Mouse (Mus musculus) urinary bladder, postnatal 36 days (tissue): Measurements from ENCODE around the gene Pde8b.

Experiments
- DNase-seq, 2 experiments: peaks; one replicate each; pipeline ENCODE4 v3.0.0; 2022; ENCODE audit warnings: low spot score in 2 of 2, mixed read lengths in 1 of 2

The Pde8b gene

DNA sequence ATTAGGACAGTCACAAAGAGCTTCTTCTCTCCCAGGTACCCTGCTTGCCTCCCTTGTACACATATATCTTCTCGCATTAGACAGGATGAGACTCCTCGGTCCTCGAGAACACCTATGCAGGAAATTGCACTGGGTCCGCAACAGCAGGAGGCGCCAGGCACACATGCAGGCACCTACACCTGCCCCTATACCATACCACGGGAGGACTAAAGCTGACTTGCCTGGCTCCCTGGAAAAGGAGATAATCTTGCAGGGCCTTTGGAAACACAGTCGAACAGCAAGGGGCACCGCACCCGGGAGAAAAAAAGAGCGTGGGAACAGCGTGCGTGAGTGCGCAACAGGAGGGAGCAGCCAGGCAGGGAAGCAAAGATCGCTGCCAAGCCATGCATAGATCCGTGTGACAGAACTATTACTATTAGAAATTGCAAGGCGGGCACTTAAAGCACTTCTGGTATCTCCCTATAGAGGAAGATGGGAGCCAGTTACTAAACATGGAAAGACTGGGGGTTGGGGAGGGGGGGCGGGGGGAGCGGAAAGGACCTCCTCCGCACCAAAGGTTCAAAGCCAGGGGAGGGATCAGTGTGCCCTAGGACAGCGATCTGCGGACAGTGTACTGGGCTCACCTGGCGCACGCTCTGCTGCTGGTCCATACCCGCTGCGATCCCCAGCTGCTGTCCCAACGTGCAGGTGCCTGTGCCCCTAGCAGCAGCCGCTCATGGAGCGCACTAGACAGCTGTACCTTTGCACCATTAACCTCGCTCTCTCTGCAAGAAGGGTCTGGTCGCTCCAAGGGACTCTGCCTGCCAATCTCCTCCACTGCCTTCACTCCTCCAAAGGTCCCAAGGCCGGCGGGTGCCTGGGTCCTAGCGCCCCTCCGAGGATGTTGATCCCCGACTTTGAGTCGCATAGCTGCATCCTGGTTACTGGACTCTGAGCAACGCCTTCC is at the start of gene Pde8b:
Gene Pde8b (minus strand): TSS at position 826 of the 946 bp plus-strand sequence.
- DNase-seq: peak; percentile 3 to 8

DNA sequence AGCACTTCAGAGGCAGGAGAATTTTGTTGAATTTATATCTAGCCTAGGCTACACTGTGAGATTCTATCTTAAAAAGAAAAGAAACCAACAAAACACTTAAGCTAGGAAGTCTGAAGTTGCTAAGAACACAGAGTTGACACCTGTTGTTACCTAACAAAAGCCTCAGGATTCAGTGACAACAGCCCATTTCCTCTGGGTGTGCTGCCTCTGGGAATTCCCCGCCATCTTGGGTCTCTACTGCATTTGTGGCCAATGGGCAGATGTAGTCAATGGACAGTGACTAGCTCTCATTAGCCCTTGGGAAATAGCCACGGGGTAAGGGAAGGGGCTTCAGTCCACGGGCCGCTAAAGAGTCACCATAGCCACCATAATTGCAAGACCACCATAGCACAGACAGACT is 41.8 kb upstream of the Pde8b start:
- no peak for DNase-seq

DNA sequence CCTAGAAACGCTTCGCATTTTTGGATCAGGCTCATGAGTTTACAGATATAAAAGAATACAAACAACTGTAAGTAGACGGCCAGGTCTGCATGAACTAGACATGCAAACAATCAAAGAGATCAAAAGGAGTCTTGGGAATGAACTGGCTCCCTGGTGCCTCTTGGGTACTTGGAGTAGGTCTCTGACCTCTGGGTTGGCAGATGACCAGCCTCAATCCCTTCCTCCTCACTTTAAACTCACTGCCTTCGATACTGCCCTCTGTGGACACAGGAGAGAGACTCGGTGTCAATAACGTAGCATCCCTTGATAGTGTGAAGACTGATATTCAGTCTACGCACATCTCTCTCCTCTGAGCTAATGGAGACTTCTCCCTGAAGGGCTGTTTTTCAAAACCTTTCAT is 37.9 kb upstream of the Pde8b start:
- no peak for DNase-seq

DNA sequence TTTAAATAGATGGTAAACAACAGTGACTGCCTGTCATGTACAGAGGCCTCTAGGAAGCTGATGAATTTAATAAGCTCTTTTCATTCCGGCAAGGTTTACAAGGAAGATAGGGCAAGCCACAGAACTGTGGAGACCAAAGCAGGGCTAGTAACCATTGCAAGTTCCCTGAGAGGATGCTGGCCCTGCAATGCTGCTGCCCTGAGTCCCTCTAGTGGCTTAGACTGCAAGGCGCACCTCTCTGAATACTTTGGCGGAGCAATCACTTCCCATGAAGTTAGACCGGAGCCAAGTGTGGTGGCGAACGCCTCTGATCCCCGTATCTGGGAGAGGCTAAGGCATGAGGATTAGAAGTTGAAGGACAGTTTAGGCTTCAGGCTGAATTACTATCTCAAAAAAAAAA is 36.9 kb upstream of the Pde8b start:
- peak; percentile 44 to 66 for DNase-seq

DNA sequence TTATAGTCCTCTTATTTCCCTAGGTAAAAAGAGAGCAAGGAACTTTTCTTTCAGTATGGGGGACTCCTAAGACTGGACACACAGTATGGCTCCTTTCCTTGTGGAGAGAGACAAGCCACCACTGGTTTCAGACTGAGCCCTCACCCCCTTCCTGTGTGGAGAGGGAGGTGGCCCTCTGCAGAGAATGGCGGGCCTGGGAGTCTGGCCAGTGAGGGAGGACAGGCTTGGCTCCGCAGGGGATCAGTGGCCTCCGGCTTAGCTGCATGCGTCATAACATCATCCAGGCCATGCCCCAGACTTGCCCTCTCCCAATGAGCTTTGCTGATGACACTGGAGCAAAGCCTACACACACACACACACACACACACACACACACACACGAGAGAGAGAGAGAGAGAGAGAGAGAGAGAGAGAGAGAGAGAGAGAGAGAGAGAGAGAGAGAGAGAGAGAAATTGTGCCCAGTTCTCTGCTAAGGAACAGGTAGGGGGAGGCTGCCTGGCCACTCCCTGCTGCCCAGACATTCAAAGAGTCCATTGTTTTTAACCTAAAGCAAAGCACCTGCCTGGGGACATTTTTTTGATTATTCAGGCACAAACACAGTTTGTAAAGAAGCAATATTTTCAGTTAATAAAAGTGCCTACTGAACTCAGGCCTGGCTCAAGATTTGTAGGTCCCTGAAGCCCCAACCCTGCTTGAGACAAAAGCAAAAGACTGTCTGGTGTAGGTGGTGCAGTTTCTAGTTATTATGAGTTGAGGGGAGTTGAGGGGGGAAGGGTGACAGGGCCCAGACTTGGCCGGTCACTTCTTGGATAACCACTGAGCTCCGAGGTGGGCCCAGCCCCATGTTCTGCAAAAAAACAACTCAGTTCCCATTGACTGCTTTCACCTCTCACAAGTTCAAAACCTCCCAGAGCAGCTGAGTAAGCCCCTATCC is 31.9 kb upstream of the Pde8b start:
- DNase-seq: peak in 1 of 2 experiments; percentile 10

DNA sequence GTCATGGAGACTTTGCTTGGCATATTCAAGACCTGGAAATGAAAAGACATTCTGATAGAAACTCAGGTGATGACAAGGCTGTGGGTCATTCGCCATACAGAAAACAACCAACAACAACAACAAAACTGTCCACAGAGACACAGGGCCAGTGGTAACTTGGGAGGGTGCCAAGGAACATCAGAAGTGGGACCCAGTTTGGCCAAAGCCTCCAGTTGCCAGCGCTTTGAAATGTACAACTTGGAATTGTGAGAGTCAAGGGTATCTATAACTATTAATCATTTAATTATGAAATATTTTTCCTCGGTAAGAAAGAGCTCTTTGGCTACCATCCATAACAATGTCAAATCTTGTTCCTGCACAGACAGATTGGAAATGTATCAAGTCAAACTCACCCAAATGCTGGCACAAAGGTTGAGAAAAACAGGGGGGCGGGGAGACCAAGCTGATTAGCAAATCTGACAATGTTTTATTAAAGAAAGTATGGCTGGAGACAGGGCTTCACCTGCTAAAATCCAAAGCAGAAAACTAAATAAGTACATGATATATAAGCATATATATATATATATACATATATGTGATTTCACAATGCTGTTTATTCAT is 28.4 kb upstream of the Pde8b start:
- no peak for DNase-seq

DNA sequence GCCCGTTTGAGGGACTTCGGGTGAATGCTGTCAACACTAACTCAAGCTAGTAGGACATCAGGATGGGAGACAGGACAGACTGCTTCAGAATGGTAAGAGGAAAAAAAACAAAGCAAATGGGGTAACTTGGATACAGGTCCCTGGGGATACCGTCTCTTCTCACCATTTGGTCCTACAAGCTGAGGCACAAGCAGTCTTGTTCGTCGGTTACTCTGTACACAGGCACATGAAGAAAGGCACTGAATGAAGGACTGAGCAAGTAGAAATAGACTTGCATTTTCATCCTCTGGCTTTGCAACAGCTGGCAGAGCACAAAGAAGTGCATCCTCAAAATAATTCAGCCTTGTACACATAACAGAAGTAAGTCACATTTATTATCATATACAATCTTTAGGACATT is 14.6 kb upstream of the Pde8b start:
- DNase-seq: no peak

DNA sequence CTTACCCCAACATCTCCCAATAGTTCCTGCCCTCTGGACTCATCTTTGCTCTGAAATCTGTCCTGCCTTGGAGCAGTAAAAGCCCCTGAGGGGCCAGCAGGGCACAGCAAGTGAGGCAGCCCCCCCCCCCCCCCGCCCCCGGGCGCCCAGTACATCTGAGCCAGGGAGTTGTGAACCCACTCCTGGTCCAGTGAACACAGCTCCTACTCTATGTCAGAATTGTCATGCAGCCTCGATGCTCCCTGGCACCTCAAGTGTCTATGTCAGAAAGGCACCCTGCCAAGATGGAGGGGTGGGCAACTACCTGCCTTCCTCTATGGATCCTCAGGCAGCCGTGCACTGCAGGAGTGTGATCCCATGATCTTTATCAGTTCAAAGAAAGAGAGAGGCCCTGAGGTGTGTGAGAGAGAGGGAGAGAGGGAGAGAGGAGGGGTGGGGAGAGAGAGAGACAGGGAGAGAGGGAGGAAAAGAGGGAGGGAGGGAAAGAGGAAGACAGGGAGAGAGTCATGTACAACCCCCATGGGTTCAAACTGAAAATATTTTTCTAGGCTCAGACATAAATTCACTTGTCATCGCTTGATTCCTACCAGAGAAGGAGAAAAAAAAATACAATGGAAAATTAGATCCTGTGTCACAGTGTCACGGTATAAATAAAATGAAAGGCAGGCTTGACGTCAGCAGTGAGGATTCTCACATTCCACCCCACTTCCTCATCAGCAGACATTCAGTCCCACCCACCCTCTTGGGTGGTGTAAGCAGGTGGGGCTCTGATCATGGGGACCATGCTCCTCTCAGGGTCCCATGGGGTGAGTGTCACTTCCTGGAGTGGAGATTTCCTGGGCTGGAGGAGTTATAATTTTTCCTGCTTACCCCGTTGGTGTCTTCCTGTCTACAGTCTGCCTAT is 11.0 kb upstream of the Pde8b start:
- DNase-seq: no peak

DNA sequence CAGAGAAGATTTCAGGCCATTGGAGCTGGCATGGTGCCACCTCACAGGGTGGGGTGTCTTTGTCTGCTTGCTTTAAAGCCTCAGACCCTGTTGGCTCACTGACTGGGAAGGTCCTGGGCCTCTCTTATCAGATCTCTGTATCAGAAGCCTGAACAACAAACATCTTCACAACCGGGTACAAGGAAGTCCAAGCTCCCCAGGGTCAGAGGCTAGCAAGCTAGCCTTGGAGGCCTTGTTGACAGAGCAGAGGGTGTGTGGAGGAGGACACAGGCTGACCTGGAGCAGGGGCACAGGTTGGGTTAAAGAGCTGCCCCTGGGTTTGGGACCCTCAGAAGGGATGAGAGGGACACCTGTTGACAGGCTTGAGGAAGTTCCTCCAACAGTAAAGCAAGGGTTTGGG is 10.3 kb upstream of the Pde8b start:
- DNase-seq: no peak

DNA sequence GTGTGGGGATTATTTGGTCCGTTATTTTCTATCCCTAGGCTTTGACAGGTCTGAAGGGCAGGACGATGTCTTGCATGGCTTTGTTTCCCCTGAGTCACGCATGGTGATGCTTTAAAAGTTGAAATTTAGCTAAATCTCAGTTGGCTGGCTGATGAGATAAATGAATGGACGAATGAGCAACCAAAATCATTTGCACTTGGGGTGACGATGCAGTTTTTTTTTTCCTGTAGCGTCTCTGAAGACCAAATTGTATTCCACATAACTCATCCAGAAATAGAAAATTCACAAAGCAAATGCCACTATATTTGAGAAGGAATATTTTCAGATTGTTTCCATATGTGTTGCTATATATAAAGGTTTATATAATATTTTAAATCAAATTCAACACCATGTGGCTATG is 6.9 kb upstream of the Pde8b start:
- no peak for DNase-seq

DNA sequence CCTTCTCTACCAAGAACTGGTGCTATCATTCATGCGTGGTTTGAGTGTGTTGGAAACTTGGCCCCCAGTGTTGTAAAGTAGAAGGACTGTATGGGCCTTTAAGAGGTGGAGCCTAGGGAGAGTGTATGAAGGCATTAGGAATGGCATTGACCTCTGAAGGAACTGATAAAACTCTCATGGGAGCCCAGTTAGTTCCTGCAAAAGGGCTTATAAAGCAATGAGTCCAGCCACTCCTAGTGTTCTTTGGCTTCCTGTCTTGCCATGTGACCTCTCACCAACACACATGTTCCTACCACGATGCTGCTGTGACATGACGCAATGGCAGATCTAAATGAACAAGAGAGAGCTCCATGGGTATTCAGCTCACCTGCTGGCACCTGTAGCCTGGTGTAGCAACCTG is 4.9 kb upstream of the Pde8b start:
- DNase-seq: no peak

DNA sequence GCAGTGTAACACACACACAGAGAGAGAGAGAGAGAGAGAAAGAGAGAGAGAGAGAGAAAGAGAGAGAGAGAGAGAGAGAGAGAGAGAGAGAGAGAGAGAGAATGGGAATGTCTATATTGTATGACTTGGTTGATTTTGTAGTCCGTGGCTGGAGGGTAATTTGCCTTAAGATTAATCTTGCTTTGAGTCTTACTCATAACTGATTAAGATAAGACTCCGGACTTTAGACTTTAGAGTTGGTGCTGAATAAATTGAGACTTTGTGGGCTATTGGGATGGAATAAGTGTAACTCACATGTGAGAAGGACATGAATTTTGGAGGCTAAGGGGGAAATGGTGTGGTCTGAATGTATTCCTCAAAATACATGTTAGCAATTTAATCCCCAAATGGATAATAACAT is 7.1 kb downstream of the Pde8b start:
- DNase-seq: no peak

DNA sequence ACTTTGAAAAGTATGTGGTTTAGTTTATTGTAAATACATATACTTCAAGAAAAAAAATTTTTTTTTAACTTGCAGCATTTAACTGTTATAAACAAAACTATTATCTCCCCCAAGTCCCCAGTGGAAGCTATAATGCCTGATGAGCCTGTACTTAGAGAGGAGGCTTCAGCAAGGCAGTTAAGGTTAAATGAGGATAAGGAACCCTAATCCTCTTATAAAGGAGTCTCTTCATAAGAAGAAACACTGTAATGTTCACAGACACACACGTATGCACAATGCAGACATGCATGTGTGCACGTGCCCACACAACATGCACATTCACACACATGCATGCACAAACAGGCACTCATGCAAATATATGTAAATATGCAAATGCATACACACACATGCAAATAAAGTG is 12.6 kb downstream of the Pde8b start:
- DNase-seq: no peak

DNA sequence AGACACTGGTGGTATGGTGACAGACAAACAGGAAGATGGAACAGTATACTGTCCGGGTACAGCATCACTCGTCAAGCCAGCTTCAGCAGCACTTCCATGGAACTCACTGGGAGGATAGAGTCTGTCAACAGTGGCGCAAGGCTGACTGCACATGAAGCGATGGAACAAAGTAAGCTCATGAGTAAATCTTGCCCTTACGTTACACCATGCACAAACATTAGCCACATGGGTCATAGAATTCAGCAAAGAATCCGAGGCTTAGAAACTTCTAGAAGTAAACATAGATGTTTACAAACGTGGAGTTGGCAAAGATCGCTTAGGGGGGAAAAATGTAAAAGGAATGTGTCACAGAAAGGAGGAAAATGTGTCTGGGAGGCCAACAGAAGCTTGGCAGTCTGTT is 14.9 kb downstream of the Pde8b start:
- no peak for DNase-seq

DNA sequence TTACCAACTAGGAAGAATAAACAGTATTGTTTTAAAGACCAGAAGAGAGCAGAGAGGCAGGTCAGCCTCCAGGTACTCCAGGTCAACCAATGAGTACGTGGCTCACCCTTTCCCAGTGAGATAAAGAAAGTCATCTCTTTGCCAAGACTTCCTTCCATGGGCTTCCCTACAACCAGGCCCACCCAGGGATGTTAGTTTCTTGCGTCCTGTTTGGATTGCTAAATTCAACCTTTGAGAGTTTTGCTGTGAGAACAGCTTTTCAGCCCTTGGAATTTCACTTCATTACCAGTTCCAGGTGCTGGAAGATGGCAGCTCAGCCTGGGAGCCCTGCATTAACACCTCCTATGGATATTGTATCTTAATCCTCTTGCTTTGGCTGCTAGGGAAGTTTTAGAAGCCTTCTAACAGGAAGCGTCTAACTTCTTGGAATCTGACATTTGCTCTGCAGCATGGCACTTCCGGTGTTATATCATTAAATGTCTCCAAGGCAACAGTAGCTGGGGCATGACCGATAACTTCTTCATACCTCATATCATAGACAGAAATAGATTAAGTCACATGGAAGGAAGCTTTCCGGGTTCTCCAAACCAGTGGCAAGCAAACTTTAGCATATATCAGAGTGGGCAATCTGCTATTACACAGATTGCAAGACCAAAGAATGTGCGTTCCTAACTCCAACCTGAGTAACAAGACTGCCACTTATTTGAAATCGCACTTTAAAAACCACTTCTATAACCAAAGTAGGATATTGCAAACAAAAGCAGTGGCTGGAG is 18.6 kb downstream of the Pde8b start:
- DNase-seq: no peak

DNA sequence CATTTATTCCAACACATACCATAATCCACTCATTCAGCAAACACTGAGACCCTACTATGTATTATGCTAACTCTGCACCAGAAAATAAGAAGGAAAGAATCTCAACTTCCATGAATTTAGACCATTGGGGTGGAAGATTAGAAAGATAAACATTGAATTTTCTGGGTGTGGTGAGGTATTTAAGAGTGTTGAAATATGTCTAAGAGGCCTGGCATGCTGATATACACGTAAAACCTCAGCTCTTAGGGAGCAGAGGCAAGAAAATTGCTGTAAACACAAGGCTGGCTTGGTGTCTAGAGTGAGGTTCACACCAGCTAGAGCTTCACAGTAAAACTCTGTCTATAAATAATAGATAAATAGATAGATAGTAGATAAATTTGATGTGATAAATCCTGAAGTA is 19.8 kb downstream of the Pde8b start:
- no peak for DNase-seq

DNA sequence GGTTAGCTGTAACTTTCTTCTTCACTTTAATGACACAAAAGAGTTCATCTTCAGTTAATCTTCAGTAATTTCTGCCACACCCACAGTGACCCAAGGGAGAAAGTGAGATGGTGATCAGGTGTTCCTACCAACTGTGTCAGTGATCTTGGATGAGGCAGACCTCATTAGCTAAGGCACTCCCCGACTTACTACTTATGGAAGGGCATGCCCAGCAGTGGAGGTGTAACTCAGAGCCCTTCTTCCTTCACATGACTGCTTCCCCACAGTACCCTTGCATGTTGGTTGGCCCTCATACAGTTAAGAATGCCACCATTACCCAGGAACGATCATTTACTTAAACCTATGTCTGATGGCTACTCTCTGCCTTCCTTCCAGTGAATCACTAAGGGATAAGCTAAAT is 25.6 kb downstream of the Pde8b start:
- DNase-seq: no peak

DNA sequence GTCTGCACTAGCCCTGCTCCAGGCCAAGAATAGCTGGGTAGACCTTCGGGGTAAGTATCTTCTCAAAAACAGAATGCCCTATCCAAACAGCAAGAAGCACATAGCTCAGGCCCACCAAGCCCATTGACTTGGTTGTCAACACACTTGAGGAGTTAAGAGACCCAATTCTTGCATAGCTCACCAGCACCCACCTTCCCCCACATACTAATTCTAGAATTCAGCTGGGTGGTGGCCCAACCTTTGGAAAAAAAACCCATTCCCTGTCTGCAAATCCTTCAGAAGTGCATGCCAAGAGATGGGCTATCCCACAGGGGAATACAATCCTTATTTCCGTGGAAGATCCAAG is 26.7 kb downstream of the Pde8b start:
- DNase-seq: no peak

DNA sequence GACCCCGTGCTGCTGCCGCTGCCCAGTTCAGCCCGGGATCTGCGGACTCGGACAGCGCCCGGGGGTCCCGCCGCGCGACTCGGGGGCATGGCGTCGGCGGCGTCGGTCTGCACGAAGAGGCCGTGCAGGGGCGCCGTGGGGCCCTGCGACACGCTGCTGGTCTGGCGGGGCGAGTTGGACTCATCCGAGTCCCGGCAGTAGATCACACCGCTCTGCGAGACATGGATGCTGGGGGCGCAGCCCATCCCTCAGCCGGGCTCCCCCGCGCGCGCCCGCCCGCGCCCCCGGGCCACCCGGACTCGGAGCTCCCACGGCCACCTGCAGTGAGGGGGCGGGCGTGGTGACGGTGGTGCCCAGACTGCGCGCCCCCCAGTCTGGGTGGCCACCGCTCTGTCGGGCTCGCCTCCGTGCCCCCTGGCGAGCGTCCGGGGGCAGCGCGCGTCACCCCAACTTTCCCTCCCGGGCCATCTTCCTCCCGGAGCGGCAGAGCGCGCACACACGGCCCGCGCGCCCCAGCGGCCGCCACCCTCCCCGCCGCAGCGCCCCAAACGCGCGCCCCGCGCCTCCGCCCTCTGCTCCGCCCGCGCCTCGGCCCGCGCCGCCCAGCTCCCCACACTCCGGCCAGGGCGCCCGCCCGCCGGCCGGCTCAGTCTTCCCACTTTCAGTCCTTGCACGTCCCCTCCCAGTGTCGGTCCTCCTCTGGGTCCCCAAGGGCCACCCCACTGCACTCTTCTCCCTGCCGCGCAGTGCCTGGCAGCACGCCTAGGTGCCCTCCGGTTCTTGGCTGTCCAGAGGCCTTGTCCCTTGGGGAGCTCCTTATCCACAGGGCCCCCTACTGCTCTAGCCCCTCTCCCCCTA is 27.3 kb downstream of the Pde8b start:
- no peak for DNase-seq
